Mouse (Mus musculus): ENCODE measurements around the gene Cpvl.

Gene Cpvl

DNA sequence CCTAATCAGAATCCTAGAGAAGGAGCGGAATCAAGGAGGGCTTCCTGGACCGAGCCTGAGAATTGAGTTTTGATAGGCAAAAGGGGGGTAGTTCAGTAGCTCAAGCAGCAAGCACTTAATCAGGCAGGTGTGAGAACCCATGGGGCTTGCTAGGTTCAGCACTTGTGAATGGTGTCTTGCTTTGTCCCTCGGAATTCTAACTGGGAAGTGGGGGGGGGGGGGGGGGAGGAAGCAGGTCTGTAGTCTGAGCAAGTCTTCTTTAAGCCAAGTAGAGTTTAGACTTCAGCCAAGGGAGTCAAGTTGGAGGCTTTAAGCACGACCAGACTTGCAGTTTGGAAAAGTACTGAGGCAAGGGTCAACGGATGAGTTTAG lies 97.2 kb downstream of the Cpvl start:
- no peak for DNase-seq

DNA sequence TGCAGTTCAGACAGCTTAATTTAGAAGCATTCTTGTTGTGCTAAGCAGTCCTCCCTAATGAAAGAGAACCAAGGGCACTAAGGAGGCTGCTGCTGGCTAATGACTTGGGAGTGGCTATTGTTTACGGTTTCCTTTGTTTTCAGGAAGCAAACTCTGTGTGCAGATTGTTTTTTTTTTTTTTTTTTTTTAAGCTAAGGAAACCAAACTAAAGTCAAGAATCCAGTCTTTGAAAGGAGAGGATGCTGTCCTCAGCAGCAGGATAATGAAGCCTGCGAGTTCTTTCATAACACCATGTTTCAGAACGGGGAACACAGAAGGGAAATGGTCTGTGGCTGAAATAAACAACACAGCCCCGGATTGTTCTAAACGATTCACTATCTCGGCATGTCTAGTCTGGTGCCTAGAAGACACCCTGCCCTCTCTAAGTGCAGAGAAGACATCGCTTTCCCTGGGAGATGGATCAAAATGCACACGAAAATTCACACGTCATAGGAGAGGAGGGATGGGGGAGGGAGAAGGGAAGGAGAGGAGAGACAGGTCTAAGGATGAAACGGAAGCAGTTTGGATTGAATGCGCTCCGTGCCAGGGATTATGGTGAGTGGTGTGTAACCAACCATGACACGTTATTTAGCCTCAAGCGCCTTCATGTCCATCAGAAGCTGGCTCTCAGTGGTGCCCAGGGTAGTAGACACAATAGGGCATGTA lies 97.8 kb downstream of the Cpvl start:
- no peak for DNase-seq

DNA sequence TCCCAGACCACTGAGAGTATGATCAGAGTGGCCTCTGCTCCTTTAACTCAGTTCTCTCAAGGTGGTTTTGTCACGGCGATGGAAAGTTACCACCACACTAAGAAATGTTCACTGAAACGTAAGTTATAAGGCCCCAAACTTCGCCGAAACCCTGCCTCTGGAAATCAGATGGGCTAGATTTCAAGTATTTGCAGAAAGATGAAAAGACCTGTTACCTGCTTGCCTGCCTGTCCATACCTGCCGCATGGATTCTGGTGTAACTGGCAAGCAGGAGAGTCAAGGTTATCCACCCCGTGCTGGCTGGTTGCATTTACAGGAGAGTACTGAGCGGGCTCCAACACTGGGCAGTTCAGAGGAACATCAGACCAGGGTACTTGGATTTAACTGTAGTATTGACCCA lies 98.9 kb downstream of the Cpvl start:
- DNase-seq, result no peak

DNA sequence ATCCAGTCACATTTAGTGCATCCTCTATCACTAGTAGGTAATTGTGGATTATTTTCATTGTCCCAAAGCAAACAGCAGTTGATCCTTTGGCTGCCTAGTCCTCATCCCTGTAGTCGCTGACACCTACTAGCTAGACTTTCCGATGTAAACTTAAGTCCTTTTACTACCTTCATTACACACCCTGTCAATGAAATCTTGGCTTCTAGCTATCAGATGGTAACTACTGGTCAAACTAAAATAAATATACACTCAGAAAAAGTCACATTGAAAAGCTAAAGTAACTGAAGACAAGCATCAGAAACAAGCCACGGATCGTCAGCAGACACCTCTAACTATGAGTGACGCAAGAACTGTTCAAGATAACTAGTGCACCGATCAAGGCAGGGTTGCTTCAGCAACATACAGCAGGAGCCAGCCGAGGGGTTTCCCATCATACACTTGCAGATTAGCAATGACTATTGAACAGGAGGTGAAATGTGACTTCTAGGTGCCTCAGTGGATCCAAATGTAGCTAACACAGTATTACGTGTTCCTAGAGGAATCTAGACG lies 103.5 kb downstream of the Cpvl start:
- no peak for DNase-seq

DNA sequence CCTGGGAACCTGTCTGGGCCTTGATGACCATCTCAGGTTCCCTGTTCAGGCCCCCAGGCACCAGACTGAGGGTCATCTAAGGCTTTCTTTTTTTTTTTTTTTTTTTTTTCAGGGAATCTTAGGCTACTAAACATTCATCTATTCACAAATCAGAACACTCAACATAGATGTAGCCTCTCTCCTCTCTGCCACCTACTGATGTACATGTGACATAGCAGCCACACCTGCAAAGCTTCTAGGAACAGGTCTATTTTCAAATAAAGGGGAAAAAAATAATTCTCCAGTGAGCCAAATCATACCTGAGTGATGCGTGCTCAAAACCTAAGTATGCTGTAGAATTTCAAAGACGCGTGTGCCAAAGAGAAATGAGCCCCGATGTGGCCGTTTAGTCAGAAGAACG lies 106.6 kb downstream of the Cpvl start:
- DNase-seq, result no peak

DNA sequence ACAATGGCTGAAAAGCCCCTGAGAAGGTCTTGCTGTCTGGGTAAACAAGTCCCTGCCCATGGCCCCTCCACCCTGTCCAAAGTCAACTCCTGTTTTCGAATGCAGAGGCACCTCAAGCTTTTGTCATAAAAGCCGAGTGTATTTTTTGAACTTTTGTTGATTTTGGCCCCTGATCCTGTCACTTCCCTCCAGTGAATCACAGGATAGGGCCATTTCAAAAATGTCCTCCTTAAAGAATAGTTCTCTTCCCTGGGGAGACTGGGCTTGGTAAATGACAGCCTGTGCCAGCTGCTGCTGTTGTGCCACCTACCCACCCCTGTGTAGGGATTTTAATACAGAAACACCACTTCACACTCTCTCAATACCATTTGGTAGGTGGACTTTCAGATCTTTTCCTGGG lies 115.5 kb downstream of the Cpvl start:
- no peak for DNase-seq

DNA sequence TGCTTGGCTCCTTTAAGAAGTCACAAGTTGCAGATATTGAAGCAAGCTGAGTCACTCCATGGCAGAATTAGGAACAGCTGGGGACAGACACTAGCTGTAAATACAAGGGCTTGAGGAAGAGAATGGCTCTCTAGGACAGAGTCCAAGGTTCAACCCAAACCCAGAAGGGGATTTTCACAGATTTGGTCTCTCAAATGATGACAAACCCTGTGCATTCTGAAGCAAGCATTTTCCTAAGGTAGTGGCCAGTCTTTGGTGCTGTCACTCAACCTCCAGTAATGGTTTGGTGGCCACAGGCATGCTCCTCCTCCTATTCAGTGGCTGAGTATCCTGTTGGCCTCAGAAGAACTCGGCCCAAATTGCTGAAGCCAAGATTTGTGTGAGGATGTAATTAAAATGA lies 119.4 kb downstream of the Cpvl start:
- DNase-seq, result no peak

DNA sequence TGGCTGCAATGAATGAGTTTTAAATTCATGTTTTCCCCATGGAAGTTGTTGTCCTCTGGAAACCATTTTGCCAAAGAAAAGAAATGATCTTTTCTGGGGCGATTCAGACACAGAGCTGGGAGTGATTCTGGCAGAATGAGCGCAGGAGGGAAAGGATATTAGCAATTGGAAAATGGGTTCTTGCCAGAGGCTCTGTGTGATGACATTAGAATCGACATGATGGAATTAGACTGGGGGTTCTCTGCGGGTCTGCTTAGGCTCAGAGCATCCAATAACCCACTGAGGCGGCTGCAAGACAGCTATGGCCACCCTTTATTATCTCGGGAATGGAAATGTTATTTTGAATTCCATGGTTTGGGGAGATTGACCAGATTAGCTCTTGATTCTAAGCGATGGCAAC lies 120.6 kb downstream of the Cpvl start:
- DNase-seq, result no peak

DNA sequence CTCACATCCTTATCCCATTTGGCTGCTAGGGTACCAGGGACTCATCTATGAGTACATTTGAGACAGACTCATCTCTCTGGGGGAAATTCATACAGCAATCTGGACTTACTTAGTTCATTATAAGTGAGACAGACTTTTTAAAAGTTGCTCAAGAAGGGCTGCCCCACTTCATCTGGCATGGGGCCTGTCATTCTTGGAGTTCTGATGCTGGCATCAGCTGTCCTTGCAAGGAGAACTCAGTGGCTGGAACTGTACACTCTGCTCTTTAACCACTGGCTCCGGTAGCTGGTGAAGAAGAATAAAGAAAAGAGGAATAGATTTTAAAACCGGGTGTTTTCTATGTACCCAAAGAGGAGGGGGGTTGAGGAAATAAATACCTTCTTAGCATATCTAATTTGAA lies 121.7 kb downstream of the Cpvl start:
- DNase-seq, result no peak

DNA sequence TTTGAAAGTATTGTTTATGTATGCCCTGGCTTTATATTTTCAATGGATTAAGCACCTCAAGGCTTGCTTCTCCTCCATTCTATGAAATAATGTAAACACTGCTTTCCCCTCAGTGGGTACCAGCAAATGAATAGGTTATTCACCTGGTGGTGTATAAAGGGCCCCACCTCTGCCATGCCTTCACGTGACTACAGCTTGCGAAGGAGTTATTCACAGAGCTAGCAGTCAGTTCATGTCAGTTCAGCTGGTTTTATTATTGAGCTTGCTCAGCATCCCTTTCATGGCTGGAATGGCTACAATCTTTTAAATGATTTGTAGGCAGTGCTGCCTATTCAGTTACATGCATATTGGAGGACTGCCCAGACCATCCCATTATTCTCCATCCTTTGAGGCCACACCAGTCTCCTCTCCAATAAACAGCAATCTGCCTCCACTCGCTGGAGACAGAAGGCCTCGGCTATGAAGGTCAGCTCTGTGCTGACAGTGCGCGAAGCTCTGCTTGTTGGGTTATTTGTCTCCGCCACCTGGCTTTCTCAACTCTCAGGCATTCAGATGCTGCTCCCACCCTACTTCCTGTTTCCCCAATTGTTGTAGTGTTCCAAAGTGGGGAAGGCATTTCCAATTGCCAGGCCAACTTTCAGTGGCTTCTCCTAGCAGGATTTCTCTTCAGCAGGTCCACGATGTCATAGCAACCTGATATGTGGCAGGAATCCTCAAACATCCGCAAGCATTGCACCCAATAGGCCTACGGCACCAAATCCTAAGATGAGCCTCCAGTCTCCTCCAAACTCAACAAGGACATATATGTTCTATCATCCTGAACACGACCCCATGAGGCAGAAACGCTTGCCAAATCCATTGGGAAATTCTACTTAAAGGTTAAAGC lies 123.3 kb downstream of the Cpvl start:
- no peak for DNase-seq

DNA sequence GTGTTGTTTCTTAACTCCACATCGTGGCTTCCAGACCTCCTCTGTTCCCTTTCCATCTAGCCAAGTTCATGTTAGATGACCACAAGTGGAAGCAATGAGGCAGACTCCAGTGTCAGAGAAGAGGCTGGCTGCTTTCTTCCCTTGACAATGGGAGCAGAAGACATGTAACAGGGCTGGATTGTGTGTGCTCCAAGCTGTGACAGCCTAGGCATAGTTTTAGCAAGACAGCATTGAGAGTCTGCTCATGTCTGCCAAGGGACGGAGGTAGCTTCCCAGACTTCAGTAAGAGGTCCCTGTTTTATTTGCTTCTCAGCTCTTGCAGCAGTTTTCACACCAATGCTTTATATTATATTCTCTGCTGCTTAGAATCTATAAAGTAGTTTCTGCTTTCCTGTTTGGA lies 124.2 kb downstream of the Cpvl start:
- DNase-seq, result no peak

DNA sequence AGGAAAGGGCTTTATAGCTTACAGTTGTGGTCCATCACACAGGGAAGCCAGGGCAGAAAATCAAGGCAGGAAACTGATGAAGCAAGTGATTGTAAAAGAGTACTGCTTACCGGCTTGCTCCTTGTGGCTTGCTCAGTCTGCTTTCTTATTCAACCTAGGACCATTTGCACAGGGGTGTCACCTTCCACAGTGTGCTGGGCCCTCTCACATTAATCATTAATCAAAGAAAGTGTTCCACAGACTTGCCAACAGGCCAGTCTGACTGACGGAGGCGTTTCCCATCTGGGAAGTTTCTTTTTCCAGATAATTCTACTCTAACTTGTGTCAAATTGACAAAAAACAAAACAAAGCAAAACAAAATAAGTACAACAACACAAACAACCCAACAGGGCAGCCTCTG lies 124.9 kb downstream of the Cpvl start:
- no peak for DNase-seq

DNA sequence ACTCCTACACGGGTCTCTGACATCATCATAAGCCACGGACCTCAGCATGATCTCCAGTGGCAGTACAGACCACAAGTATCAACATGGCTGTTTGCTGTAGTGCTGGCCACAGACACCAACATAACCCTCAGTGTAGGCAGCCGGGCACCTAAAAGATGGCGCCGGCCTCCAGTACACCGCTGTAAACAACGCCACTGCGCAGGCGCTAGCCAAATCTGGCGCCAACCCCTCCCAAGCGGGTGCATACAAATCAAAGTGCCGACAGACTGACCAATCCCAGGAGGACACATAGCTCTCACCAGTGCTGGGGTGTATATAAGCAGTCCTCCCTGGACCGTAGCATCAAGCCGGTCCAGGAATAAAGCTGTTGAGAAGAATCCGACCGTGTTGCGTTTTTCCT lies 133.8 kb downstream of the Cpvl start:
- DNase-seq, result no peak

DNA sequence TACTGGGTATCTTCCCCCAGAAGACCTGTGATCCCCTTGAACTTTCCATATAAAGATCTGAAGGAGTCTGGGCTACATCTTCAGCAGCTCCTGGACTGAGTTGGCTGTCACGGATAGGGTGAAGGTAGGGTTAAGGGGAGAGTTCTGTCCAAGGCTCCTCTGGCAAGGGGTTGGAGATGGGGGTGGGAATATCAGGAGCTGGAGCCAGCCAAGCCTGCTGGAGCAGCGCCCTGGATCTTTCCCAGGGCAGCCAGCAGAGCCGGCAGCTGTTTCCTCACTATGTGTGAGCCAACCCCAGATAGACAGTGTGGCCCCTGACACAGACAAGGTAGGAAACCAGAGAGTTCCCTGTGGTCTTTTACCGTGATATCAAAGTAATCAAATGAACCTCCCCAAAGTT lies 153.3 kb downstream of the Cpvl start:
- DNase-seq, result no peak
